Mouse (Mus musculus): ENCODE results near the gene Hhip. TPM values are rescaled to one million over a fixed set of nuclear protein-coding genes. Genes with fewer than 3 reads are reported as not detected.

Hhip gene
- 2.0 and 2.1 TPM in 2 replicates for polyA plus RNA-seq (2014; fragmentation: Nextera tagmentation; extraction: Ambion mirVana)

- no peaks in the 10 kb centered on the region for H3K36me3 ChIP-seq (ENCODE audit: control insufficient read depth, insufficient read depth, low read length)
These were observed at the start of gene Hhip for GRCm38 (mm10) chr8:80057198-80058174. Hhip (minus strand) TSS chr8:80058006.

GRCm38 (mm10) chr8:80087021-80087420 lies 29.2 kb upstream of the Hhip start:
- H3K4me1 ChIP-seq (ENCODE audit: control insufficient read depth, insufficient read depth, low read length) = no peaks in the 10 kb centered on the region
- no peaks in the 10 kb centered on the region for H3K27me3 ChIP-seq (ENCODE audit: control insufficient read depth, insufficient read depth, low read length)
- no peaks in the 10 kb centered on the region for H3K36me3 ChIP-seq (ENCODE audit: control insufficient read depth, insufficient read depth, low read length)
- no peak for ATAC-seq (ENCODE audit: low FRiP score, low TSS enrichment)
- 82% methylated on average over 2 of the region's 2 CpGs for WGBS
- H3K4me3 ChIP-seq (ENCODE audit: low read length) = no peak overlapping the region
- no peak overlapping the region for H3K9ac ChIP-seq (ENCODE audit: low read depth, low read length)
- H3K27ac ChIP-seq (ENCODE audit: low read depth, low read length) = no peak overlapping the region
- no peaks in the 10 kb centered on the region for H3K9me3 ChIP-seq (ENCODE audit: control insufficient read depth, low read length)
- H3K4me2 ChIP-seq (replicated peaks; ENCODE audit: low read depth, low read length) = no peak overlapping the region

More at GRCm38 (mm10) chr8:80057198-80058174, at the start of gene Hhip:
- Histone ChIP-seq H3K9ac (ENCODE audit: low read depth, low read length) (peak within 1 kb of the TSS; percentile 40), H3K27ac (ENCODE audit: low read depth, low read length) (no peak within 1 kb of the TSS), H3K9me3 (ENCODE audit: control insufficient read depth, low read length) (no peaks in the 10 kb centered on the region), H3K27me3 (ENCODE audit: control insufficient read depth, insufficient read depth, low read length) (peaks cover 13% of the 10 kb centered on the region; the same call in 1 of the 2 replicates), H3K4me2 (replicated peaks; ENCODE audit: low read depth, low read length) (peak within 1 kb of the TSS; percentile 92), H3K4me1 (ENCODE audit: control insufficient read depth, insufficient read depth, low read length) (peaks cover 12% of the 10 kb centered on the region; the same call in 1 of the 2 replicates), H3K4me3 (ENCODE audit: low read length) (peak within 1 kb of the TSS; percentile 55)
- ATAC-seq (ENCODE audit: low FRiP score, low TSS enrichment) = peak; percentile 91
- WGBS = under 1% methylated on average over 39 of the region's 56 CpGs

DNA sequence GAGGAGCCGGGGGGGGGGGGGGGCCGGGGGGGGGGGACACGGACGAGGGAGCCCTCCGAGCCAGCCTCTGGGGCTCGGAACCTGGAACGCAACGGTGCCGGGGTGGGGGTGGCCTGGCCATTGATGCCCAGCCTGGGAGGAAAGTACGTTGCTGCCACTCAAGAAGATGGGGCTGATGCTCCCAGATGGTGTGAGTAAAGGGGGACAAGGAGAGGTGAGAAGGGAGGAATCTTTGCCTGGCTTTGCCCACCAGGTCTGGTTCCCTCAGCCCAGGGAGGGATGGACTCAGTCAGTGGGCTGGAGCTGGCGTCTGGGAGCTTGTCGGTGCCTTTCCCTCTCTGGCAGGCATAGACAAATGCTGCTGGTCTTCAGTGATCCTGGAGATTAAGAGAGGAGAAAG lies 387 bp upstream of the Hhip start:
- Histone ChIP-seq H3K27me3 (ENCODE audit: control insufficient read depth, insufficient read depth, low read length) (peaks cover 13% of the 10 kb centered on the region; the same call in 1 of the 2 replicates), H3K9me3 (ENCODE audit: control insufficient read depth, low read length) (no peaks in the 10 kb centered on the region), H3K4me1 (ENCODE audit: control insufficient read depth, insufficient read depth, low read length) (peaks cover 12% of the 10 kb centered on the region; the same call in 1 of the 2 replicates), H3K27ac (ENCODE audit: low read depth, low read length) (no peak overlapping the region), H3K4me2 (replicated peaks; ENCODE audit: low read depth, low read length) (peak overlapping the region; percentile 92), H3K36me3 (ENCODE audit: control insufficient read depth, insufficient read depth, low read length) (no peaks in the 10 kb centered on the region), H3K9ac (ENCODE audit: low read depth, low read length) (peak overlapping the region; percentile 40), H3K4me3 (ENCODE audit: low read length) (peak overlapping the region; percentile 55)
- WGBS = 4% methylated on average over 7 of the region's 12 CpGs
- ATAC-seq (ENCODE audit: low FRiP score, low TSS enrichment) = peak; percentile 48

GRCm38 (mm10) chr8:80056331-80057070 lies 1.3 kb downstream of the Hhip start:
- H3K4me1 ChIP-seq (ENCODE audit: control insufficient read depth, insufficient read depth, low read length) = peaks cover 12% of the 10 kb centered on the region; the same call in 1 of the 2 replicates
- peak overlapping the region; percentile 92 for H3K4me2 ChIP-seq (replicated peaks; ENCODE audit: low read depth, low read length)
- ATAC-seq (ENCODE audit: low FRiP score, low TSS enrichment) = no peak
- H3K27ac ChIP-seq (ENCODE audit: low read depth, low read length) = no peak overlapping the region
- peaks cover 13% of the 10 kb centered on the region; the same call in 1 of the 2 replicates for H3K27me3 ChIP-seq (ENCODE audit: control insufficient read depth, insufficient read depth, low read length)
- H3K9ac ChIP-seq (ENCODE audit: low read depth, low read length) = no peak overlapping the region
- WGBS = 12% methylated on average over 13 of the region's 13 CpGs
- H3K36me3 ChIP-seq (ENCODE audit: control insufficient read depth, insufficient read depth, low read length) = no peaks in the 10 kb centered on the region
- peak overlapping the region; percentile 55 for H3K4me3 ChIP-seq (ENCODE audit: low read length)
- H3K9me3 ChIP-seq (ENCODE audit: control insufficient read depth, low read length) = no peaks in the 10 kb centered on the region

GRCm38 (mm10) chr8:80055777-80056176 lies 2.0 kb downstream of the Hhip start:
- Histone ChIP-seq H3K9ac (ENCODE audit: low read depth, low read length) (no peak overlapping the region), H3K4me1 (ENCODE audit: control insufficient read depth, insufficient read depth, low read length) (peaks cover 12% of the 10 kb centered on the region; the same call in 1 of the 2 replicates), H3K4me3 (ENCODE audit: low read length) (peak overlapping the region; percentile 16; the same call in 1 of the 2 replicates), H3K27ac (ENCODE audit: low read depth, low read length) (no peak overlapping the region), H3K27me3 (ENCODE audit: control insufficient read depth, insufficient read depth, low read length) (peaks cover 13% of the 10 kb centered on the region; the same call in 1 of the 2 replicates), H3K4me2 (replicated peaks; ENCODE audit: low read depth, low read length) (peak overlapping the region; percentile 92), H3K9me3 (ENCODE audit: control insufficient read depth, low read length) (no peaks in the 10 kb centered on the region), H3K36me3 (ENCODE audit: control insufficient read depth, insufficient read depth, low read length) (no peaks in the 10 kb centered on the region)
- 8% methylated on average over 10 of the region's 10 CpGs for WGBS
- ATAC-seq (ENCODE audit: low FRiP score, low TSS enrichment) = no peak

DNA sequence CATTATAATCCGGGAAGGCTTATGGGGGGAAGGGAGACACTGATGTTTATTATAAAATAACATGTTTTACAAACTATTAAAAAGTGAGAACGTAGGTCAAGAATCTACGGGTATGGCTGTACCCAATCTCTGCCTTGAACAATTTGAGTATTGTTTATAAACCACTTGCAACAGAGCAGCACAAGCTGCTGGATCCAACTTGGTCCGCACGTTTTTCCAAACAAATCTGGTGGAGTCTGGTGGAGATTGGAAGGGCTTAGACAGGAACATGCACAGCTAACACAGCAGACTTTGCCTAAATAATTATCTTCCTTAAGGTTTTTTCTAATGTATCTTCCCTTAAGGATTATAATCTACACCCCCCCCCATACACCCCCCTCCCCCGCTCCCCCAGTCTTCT lies 2.7 kb downstream of the Hhip start:
- Histone ChIP-seq H3K36me3 (ENCODE audit: control insufficient read depth, insufficient read depth, low read length) (no peaks in the 10 kb centered on the region), H3K27ac (ENCODE audit: low read depth, low read length) (no peak overlapping the region), H3K4me1 (ENCODE audit: control insufficient read depth, insufficient read depth, low read length) (peaks cover 12% of the 10 kb centered on the region; the same call in 1 of the 2 replicates), H3K9ac (ENCODE audit: low read depth, low read length) (no peak overlapping the region), H3K4me2 (replicated peaks; ENCODE audit: low read depth, low read length) (no peak overlapping the region), H3K4me3 (ENCODE audit: low read length) (no peak overlapping the region), H3K9me3 (ENCODE audit: control insufficient read depth, low read length) (no peaks in the 10 kb centered on the region), H3K27me3 (ENCODE audit: control insufficient read depth, insufficient read depth, low read length) (peaks cover 13% of the 10 kb centered on the region; the same call in 1 of the 2 replicates)
- no peak for ATAC-seq (ENCODE audit: low FRiP score, low TSS enrichment)
- 76% methylated on average over 6 of the region's 6 CpGs for WGBS

GRCm38 (mm10) chr8:80054216-80054615 lies 3.6 kb downstream of the Hhip start:
- Histone ChIP-seq H3K27ac (ENCODE audit: low read depth, low read length) (no peak overlapping the region), H3K36me3 (ENCODE audit: control insufficient read depth, insufficient read depth, low read length) (no peaks in the 10 kb centered on the region), H3K9me3 (ENCODE audit: control insufficient read depth, low read length) (no peaks in the 10 kb centered on the region), H3K9ac (ENCODE audit: low read depth, low read length) (no peak overlapping the region), H3K4me2 (replicated peaks; ENCODE audit: low read depth, low read length) (no peak overlapping the region), H3K4me1 (ENCODE audit: control insufficient read depth, insufficient read depth, low read length) (peaks cover 12% of the 10 kb centered on the region; the same call in 1 of the 2 replicates), H3K27me3 (ENCODE audit: control insufficient read depth, insufficient read depth, low read length) (peaks cover 8% of the 10 kb centered on the region; the same call in 1 of the 2 replicates), H3K4me3 (ENCODE audit: low read length) (no peak overlapping the region)
- WGBS = 49% methylated on average over 4 of the region's 4 CpGs
- ATAC-seq (ENCODE audit: low FRiP score, low TSS enrichment) = no peak

DNA sequence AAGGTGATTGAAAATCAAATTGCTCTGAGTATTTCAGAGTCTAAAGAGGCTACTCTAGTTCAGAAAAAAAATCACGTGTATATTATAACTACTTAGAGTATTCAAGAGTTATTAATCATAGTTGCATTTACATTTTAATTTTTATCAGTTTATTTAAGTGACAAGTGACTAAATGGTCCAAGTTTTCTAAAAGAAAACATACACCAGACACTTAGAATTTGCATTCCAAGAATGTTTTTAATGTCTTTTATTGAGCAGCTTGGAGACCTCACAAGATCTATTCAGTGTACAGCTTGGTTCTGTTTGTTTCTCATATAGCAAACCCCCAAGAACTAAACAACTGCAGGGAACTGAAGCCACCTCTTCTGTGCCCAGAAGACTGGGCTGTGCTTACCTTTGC lies 5.0 kb downstream of the Hhip start:
- no peak overlapping the region for H3K4me2 ChIP-seq (replicated peaks; ENCODE audit: low read depth, low read length)

More for the DNA sequence above, 5.0 kb downstream of the Hhip start:
- H3K4me1 ChIP-seq (ENCODE audit: control insufficient read depth, insufficient read depth, low read length) = peaks cover 12% of the 10 kb centered on the region; the same call in 1 of the 2 replicates
- H3K9me3 ChIP-seq (ENCODE audit: control insufficient read depth, low read length) = no peaks in the 10 kb centered on the region
- 84% methylated on average over 1 of the region's 1 CpGs for WGBS
- no peak for ATAC-seq (ENCODE audit: low FRiP score, low TSS enrichment)
- no peak overlapping the region for H3K27ac ChIP-seq (ENCODE audit: low read depth, low read length)
- H3K27me3 ChIP-seq (ENCODE audit: control insufficient read depth, insufficient read depth, low read length) = peaks cover 8% of the 10 kb centered on the region; the same call in 1 of the 2 replicates
- no peaks in the 10 kb centered on the region for H3K36me3 ChIP-seq (ENCODE audit: control insufficient read depth, insufficient read depth, low read length)
- H3K4me3 ChIP-seq (ENCODE audit: low read length) = no peak overlapping the region
- H3K9ac ChIP-seq (ENCODE audit: low read depth, low read length) = no peak overlapping the region
